Mouse (Mus musculus) forebrain, embryonic 13.5 days (tissue): Measurements from ENCODE around the gene Rexo1. TPM values are rescaled to one million over a fixed set of nuclear protein-coding genes. Genes with fewer than 3 reads are reported as not detected.

Experiments used
- ATAC-seq: fragments of 200-750 bp; cut with Nextera tagmentation; 2 replicates; pipeline ENCODE4 v1.8.0; 2017
- H3K27ac ChIP-seq: fragments of 300-500 bp; sonication (generic); 2 replicates; pipeline ENCODE4 v1.5.1; 2015; ENCODE audit warnings: inconsistent platforms, mild to moderate bottlenecking, moderate library complexity
- H3K27me3 ChIP-seq: fragments of 300-500 bp; sonication (generic); 2 replicates; pipeline ENCODE4 v1.6.1; 2015; ENCODE audit warnings: mild to moderate bottlenecking, inconsistent platforms
- H3K36me3 ChIP-seq: fragments of 300-500 bp; sonication (generic); 2 replicates; pipeline ENCODE4 v1.6.1; 2015; ENCODE audit warnings: mild to moderate bottlenecking, inconsistent platforms; ENCODE audit not compliant: poor library complexity, severe bottlenecking
- H3K4me1 ChIP-seq: fragments of 300-500 bp; sonication (generic); 2 replicates; pipeline ENCODE4 v1.6.1; 2015; ENCODE audit warnings: inconsistent platforms
- H3K4me2 ChIP-seq: fragments of 300-500 bp; sonication (generic); 2 replicates; pipeline ENCODE4 v1.6.1; 2015; ENCODE audit warnings: inconsistent platforms, mild to moderate bottlenecking, moderate library complexity
- H3K4me3 ChIP-seq: fragments of 300-500 bp; sonication (generic); 2 replicates; pipeline ENCODE4 v1.5.1; 2015; ENCODE audit warnings: mild to moderate bottlenecking, inconsistent platforms
- H3K9ac ChIP-seq: fragments of 300-500 bp; sonication (generic); 2 replicates; pipeline ENCODE4 v1.6.1; 2015; ENCODE audit warnings: mild to moderate bottlenecking, inconsistent platforms
- H3K9me3 ChIP-seq: fragments of 300-500 bp; sonication (generic); replicated peaks from 2 replicates; pipeline ENCODE4 v1.6.1; 2016; ENCODE audit warnings: inconsistent platforms
- WGBS: fragments of 180-500 bp; shearing (Covaris S2); methylation state at CpG from one replicate; pipeline ENCODE4 v1.1.7; 2015; 5-methylcytosine and 5-hydroxymethylcytosine counted together
- polyA plus RNA-seq: library from polyadenylated mRNA; unstranded; fragments of >200 nt; fragmentation: Nextera tagmentation; extraction: Ambion mirVana; gene quantifications from 2 replicates; pipeline ENCODE4 v1.2.1, GENCODE M21; 2015

Rexo1 gene
- polyA plus RNA-seq, 1 experiment from 2014 or later = 27.5 TPM

DNA sequence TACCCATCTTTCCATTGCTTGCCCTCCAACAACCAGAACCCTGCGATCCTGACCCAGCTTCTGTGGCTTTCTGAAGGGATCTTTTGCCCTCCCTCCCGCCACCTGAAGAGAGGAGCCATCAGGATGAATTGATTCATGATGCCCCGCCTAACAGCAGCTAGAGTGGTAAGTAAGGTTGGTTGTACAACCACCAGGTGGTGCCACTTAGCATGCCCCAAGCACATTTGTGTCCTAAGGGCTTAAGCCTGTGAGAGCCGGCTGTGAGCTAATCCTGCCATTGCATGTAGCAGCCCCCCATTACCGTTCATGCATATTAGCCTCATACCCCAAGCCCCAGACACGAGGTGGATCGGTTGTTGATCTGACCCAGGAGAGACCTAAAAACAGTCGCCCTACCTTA, 17.6 kb upstream of the Rexo1 start:
- 8% methylated on average over 8 of the region's 8 CpGs for WGBS
- Histone ChIP-seq H3K9me3 (no peaks in the 10 kb centered on the region), H3K27ac (no peak overlapping the region), H3K4me3 (no peak overlapping the region), H3K36me3 (peaks cover 9% of the 10 kb centered on the region), H3K27me3 (no peaks in the 10 kb centered on the region), H3K4me1 (peaks cover 38% of the 10 kb centered on the region), H3K4me2 (peak overlapping the region; percentile 87), H3K9ac (no peak overlapping the region)
- ATAC-seq = no peak

DNA sequence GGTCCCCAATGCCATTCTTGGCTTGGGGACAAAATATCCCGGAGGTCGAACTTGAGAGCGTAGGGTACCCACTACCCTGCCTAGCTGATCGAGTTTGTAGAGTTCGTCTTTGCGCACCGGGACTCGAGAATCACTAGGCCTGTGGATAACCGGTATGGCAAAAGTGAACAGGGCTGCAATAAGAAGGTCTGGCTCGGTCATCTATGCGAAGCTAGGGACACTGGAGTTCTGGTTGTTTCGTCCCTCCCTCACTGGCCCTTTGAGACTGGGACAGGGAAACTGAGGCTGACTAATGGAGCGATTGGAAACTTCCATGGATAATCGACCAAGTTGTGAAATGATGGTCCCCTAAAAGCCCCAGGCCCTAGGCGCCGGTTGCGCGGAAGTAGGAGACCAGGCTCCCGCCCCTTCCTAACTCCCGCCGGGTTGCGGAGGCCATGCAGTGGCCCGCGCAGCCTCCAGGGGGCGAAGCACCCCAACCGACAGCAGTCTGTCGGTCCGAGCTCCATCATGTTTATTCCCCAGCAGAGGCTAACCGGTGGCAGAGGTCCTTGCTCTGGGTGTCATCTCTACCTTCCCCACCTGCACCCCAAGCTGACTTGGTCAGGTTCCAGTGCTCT, 16.9 kb upstream of the Rexo1 start:
- Histone ChIP-seq H3K4me1 (peaks cover 41% of the 10 kb centered on the region), H3K9ac (peak overlapping the region; percentile 82), H3K4me2 (peak overlapping the region; percentile 87), H3K9me3 (no peaks in the 10 kb centered on the region), H3K27me3 (no peaks in the 10 kb centered on the region), H3K27ac (peak overlapping the region; percentile 87), H3K36me3 (peaks cover 2% of the 10 kb centered on the region), H3K4me3 (peak overlapping the region; percentile 74)
- WGBS = under 1% methylated on average over 29 of the region's 29 CpGs
- peak; percentile 23; the same call in 1 of the 2 replicates for ATAC-seq

DNA sequence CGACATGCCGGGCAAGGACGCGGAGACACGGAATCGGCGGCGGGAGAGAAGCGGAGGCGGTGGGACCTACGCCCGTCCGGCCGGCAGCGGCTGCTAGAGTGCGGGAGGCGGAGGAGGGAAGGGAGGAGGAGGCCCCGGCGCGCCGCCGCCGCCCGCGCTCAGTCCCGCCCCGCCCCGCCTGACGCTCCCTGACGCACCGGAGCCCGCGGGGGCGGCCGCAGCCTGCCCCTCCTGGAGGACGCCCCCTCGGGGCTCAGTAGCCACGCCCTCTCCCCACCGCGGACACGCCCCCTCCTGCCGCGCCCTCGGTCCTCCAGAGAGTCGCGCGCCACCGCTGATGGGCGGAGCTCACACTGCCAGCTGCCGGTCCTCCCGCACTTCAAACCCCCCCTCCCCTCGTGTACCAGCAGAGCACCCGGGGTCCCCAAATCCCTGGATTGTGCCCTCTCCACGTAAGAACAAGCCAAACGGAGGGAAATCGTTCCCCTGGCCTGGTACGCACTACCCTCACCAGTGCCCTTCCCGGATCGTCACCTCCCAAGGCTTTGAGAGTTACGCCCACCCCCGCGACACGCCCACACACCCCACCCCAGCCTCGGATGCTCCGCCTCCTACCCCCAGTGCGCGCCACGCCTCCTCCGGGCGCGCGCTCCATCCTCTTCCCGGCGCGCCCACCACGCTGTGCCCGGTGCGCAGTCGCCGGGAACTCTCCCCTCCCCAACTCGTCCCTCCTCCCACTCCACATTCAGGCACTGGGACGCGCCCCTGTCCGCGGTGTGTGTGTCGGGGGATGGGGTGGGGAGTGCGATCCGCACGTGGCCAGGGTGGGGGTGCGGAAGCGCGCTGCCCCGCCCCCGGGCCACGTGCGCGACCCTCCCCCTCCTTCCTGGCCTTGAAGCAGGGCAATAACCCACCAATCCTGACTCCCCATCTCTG, 16.1 kb upstream of the Rexo1 start, which contains the start of gene Klf16:
Gene Klf16 (minus strand): TSS at position 127 of the 936 bp plus-strand sequence.
- H3K4me1 ChIP-seq = peaks cover 44% of the 10 kb centered on the region

DNA sequence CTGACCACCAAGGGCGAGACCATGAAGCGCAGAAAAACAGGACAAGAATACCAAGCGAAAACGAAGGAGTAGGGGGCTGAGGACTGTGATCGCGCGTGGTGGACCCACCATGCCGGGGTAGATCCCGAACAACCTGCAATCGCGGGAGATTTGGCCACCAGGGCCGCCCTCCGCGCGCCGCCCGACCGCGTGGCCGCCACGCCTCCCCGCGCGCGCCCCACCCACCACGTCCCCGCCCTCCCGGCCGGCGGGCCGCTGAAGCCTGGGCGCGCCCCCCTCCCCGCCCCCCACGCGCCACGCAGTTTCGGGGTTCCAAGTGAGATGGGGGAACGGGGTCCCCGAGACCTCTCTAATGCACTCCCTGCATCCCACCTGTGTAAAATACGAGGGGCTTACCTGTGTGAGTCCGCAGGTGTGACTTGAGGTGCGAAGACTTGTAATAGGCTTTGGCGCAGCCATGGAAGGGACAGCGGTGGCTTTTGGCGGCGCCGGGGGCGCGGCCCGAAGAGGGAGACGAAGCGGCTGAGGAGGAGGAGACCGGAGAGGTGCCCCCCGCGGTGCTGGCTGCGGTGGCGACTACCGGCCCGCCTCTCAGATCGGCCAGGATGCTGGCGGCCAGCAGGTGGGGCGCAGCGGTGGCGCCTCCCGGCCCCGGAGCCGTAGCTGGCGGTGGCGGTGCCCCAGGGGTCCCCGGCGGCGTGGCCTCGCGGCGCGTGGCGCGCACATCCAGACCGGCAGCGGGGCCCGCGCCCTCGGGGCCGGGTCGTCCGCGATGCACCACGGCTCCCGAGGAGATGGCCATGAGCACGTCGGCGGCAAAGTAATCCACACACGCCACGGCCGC, 15.2 kb upstream of the Rexo1 start:
- under 1% methylated on average over 59 of the region's 96 CpGs for WGBS
- Histone ChIP-seq H3K27me3 (no peaks in the 10 kb centered on the region), H3K4me3 (peak overlapping the region; percentile 74), H3K9me3 (no peaks in the 10 kb centered on the region), H3K36me3 (no peaks in the 10 kb centered on the region), H3K9ac (peak overlapping the region; percentile 82), H3K4me1 (peaks cover 53% of the 10 kb centered on the region), H3K4me2 (peak overlapping the region; percentile 87), H3K27ac (peak overlapping the region; percentile 87)
- ATAC-seq = peak; percentile 9

More for the DNA sequence above, 16.1 kb upstream of the Rexo1 start, which contains the start of gene Klf16:
- WGBS = under 1% methylated on average over 63 of the region's 97 CpGs
- Histone ChIP-seq H3K4me3 (peak within 1 kb of the TSS; percentile 74), H3K27me3 (no peaks in the 10 kb centered on the region), H3K36me3 (no peaks in the 10 kb centered on the region), H3K9me3 (no peaks in the 10 kb centered on the region), H3K27ac (peak within 1 kb of the TSS; percentile 87), H3K4me2 (peak within 1 kb of the TSS; percentile 87), H3K9ac (peak within 1 kb of the TSS; percentile 82)
- ATAC-seq = peak; percentile 83

DNA sequence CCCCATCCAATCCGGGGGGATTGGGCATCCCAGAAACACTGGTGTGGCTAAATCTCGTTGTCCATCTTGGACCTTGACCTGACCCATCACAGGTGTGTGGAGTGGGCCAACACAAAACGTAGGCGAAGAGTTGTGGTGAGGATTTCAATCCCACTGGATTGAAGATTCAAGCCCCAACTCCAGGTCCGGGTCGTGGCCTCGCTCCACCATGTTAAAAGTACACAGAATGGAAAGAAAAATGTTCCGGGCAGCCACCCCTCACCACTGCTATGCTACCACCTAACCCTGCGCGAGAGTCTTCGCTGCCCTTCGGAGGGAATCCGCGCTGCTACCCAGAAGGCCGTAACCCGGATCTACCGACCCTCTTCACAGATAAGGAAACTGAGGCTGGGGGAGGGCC, 14.6 kb upstream of the Rexo1 start:
- 19% methylated on average over 17 of the region's 17 CpGs for WGBS
- no peaks in the 10 kb centered on the region for H3K9me3 ChIP-seq
- H3K27ac ChIP-seq = no peak overlapping the region
- H3K4me1 ChIP-seq = peaks cover 59% of the 10 kb centered on the region
- peak overlapping the region; percentile 87 for H3K4me2 ChIP-seq
- no peak for ATAC-seq
- H3K27me3 ChIP-seq = no peaks in the 10 kb centered on the region
- H3K36me3 ChIP-seq = no peaks in the 10 kb centered on the region
- peak overlapping the region; percentile 74 for H3K4me3 ChIP-seq
- peak overlapping the region; percentile 82 for H3K9ac ChIP-seq

DNA sequence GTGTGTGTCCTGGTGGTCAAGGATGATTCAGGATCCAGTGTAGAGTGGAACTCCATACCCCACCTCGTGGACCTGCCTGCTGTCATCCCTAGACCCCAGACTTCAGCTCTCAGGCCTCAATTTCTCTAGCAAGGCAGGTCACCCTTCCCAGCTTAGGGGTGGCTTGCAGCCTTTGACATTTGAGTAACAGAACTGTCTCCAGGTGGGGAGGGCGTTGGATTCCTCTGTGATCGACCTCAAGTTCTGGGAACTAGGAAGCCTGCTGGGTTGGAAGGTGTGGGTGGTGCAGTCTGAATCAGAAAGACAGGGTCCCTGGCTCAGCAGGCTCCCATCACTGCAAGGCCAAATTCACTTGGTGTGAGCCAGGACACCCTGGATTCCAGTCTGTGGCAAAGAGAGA, 13.5 kb upstream of the Rexo1 start:
- H3K4me2 ChIP-seq = peak overlapping the region; percentile 87; the same call in 1 of the 2 replicates
- H3K27me3 ChIP-seq = no peaks in the 10 kb centered on the region
- no peak overlapping the region for H3K9ac ChIP-seq
- ATAC-seq = no peak
- H3K4me3 ChIP-seq = peak overlapping the region; percentile 74; the same call in 1 of the 2 replicates
- no peaks in the 10 kb centered on the region for H3K36me3 ChIP-seq
- H3K9me3 ChIP-seq = no peaks in the 10 kb centered on the region
- 84% methylated on average over 3 of the region's 3 CpGs for WGBS
- peaks cover 66% of the 10 kb centered on the region for H3K4me1 ChIP-seq
- H3K27ac ChIP-seq = no peak overlapping the region

DNA sequence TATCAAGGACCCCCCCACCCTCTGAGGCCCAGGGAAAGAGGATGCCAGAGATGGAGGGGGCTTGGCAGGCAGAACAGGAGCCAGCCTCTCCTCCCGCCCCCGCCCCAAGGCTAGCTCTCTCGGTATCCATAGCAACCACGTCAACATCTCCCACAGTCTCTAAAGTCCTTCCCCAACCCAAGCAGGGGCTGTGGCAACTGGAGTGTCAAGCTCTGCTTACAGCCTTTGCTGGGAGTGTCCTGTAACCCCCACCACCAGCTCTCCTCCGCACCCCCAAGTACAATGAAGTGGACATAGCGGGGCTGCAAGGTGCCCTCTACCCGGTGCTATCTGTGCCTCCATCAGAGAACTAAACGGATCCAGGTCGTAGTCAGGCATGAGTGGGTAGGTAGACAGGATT, 12.6 kb upstream of the Rexo1 start:
- no peak for ATAC-seq
- Histone ChIP-seq H3K9me3 (no peaks in the 10 kb centered on the region), H3K4me1 (peaks cover 68% of the 10 kb centered on the region), H3K9ac (peak overlapping the region; percentile 43; the same call in 1 of the 2 replicates), H3K36me3 (no peaks in the 10 kb centered on the region), H3K27ac (no peak overlapping the region), H3K27me3 (no peaks in the 10 kb centered on the region), H3K4me3 (no peak overlapping the region), H3K4me2 (peak overlapping the region; percentile 18; the same call in 1 of the 2 replicates)
- WGBS = 57% methylated on average over 9 of the region's 9 CpGs

DNA sequence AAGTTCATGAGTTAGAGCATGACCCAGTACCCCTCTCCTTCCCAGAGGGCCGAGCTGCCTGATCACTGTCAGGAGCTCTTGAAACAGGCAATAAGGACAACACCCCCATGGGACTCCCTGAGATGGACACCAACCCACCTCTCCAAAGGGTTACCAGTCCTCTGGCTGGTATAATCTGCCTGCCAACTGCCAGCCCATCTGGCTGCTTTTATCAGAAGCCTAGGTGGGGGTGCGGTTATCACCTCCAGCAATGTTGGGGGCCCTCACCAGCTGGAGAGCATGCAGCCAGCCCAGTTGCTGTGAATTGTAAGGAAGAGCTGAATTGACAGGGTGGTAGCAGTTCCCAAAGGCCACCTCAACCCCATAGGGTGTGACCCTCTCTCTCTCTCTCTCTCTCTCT, 11.1 kb upstream of the Rexo1 start:
- H3K9ac ChIP-seq = no peak overlapping the region
- H3K9me3 ChIP-seq = no peaks in the 10 kb centered on the region
- no peak overlapping the region for H3K27ac ChIP-seq
- 87% methylated on average over 2 of the region's 2 CpGs for WGBS
- H3K4me2 ChIP-seq = no peak overlapping the region
- H3K4me3 ChIP-seq = no peak overlapping the region
- no peak for ATAC-seq
- no peaks in the 10 kb centered on the region for H3K27me3 ChIP-seq
- peaks cover 62% of the 10 kb centered on the region for H3K4me1 ChIP-seq
- peaks cover 14% of the 10 kb centered on the region for H3K36me3 ChIP-seq

DNA sequence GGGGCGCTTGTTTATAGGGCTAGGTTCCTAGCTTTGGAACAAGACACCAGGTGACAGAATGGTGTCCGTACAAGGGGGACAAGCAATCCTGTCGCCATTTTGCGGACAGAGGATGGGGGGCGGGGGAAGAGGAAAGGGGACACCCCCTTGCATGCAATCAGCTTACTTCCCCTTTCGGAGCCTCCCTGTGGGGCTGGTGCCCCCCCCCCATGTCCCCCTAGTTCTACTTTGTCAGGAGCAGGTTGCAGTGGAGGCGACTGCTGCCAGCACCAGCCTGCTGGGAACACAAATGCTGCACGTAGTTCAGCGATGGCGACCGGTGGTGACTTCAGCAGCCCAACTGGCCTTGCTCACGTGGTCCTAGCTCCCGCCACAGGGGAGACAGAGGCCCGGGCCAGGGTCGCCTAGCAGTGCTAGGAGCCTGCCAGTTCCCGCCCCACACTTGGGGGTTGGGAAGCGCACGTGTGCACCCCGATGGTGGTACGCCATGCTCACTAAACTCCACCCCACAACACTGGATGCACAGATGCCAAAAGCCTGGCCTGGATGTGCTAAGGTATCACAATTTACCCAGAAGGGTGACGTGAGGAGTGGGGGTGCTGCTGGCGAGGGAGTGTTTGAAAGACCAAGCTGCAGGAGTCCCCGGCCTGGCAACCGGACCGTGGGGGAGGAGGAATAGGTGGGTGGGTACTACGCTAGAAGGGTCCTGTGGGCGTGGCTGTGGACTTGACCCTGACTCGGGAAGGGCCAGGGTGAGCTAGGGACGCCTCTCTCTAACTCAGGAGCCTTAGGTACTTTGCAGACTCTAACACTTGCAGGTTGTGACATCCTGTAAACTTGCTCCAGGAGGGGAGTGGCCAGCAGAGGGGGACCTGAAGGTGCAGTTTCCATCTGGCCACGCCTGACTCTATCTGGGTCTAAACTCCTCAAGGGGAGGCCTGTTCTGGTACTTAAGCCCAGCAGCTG, 9.8 kb upstream of the Rexo1 start:
- 17% methylated on average over 30 of the region's 30 CpGs for WGBS
- 0 out of 2 replicates have a peak, but pooled peaks have one; percentile 4 for ATAC-seq
- H3K4me2 ChIP-seq = peak overlapping the region; percentile 52
- peak overlapping the region; percentile 63 for H3K9ac ChIP-seq
- no peaks in the 10 kb centered on the region for H3K27me3 ChIP-seq
- peak overlapping the region; percentile 31; the same call in 1 of the 2 replicates for H3K27ac ChIP-seq
- H3K4me1 ChIP-seq = peaks cover 69% of the 10 kb centered on the region
- peak overlapping the region; percentile 17; the same call in 1 of the 2 replicates for H3K4me3 ChIP-seq
- H3K9me3 ChIP-seq = no peaks in the 10 kb centered on the region
- H3K36me3 ChIP-seq = peaks cover 16% of the 10 kb centered on the region

DNA sequence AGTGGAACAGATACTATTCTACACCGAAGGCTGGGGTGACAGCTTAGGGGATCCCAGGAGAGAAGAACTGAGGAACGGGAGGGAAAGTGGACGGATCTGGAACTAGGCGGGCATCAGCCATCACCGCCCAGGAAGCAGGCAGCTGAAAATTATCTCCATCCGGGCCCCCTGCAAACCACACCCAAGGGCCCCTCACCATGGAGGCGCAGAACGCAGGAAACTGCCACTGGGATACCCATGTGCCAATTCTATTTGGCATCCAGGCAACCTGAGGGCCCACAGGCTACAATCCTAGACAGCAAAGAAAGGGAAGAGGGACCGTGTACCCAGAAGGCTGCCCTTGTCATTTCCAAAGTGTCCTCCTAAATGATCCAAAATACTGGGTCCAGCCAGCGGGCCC, 9.1 kb upstream of the Rexo1 start:
- no peak for ATAC-seq
- Histone ChIP-seq H3K36me3 (peaks cover 20% of the 10 kb centered on the region), H3K9me3 (no peaks in the 10 kb centered on the region), H3K4me2 (peak overlapping the region; percentile 52; the same call in 1 of the 2 replicates), H3K27ac (0 out of 2 replicates have a peak overlapping the region, but pooled peaks have one; percentile 31), H3K27me3 (no peaks in the 10 kb centered on the region), H3K4me3 (no peak overlapping the region), H3K4me1 (peaks cover 65% of the 10 kb centered on the region), H3K9ac (peak overlapping the region; percentile 63; the same call in 1 of the 2 replicates)
- WGBS = 88% methylated on average over 10 of the region's 10 CpGs
